Mouse (Mus musculus): ENCODE measurements around the gene Tmem121b.

DNA sequence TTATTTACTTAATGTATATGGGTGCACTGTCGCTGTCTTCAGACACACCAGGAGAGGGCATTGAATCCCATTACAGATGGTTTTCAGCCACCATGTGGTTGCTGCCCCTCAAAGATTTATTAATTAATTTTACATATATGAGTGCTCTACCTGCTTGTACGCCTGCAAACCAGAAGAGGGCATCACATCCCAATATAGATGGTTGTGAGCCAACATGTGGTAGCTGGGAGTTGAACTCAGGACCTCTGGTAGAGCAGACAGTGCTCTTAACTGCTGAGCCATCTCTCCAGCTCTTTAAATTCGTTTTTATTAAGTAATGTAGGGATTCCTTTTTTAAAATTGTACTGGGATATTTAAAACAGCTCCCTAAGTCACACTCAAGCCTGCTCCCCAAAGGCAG lies 24.3 kb downstream of the Tmem121b start:
- no peak for TF ChIP-seq CTCF (conservative IDR thresholded peaks at IDR 0.05; ENCODE audit: insufficient read depth, insufficient read length, low read depth, low read length)
- no peak for TF ChIP-seq POLR2A (IDR thresholded peaks at IDR 0.05; ENCODE audit: low read depth, low read length)
